Mouse (Mus musculus) right cerebral cortex, postnatal 25 days (tissue): Measurements from ENCODE around the gene Zmiz2.
"Not testable (repeated sequence)": the region's sequence is repeated elsewhere in the genome, so short reads cannot be mapped to it uniquely, and the experiment has no call there.

Source experiments
- DNase-seq: peaks from one replicate; pipeline ENCODE4 v3.0.0; 2022

Gene Zmiz2

GRCm38 (mm10) chr11:6388726-6389413, at the start of gene Zmiz2:
TSS of gene Zmiz2 (plus strand) at chr11:6389074.
- DNase-seq = peak; percentile 96

- DNase-seq = no peak
These were observed 42.9 kb upstream of the Zmiz2 start for GRCm38 (mm10) chr11:6345956-6346355.

- no peak for DNase-seq
These were observed 41.9 kb upstream of the Zmiz2 start for GRCm38 (mm10) chr11:6346966-6347365.

- DNase-seq = no peak
These were observed 40.1 kb upstream of the Zmiz2 start for GRCm38 (mm10) chr11:6348681-6349200.

- no peak for DNase-seq
These were observed 39.3 kb upstream of the Zmiz2 start for GRCm38 (mm10) chr11:6349586-6349985.

GRCm38 (mm10) chr11:6355106-6355505, 33.8 kb upstream of the Zmiz2 start:
- no peak for DNase-seq

GRCm38 (mm10) chr11:6364581-6365275, 24.1 kb upstream of the Zmiz2 start:
- no peak for DNase-seq

- peak; percentile 31 for DNase-seq
These were observed 23.0 kb upstream of the Zmiz2 start for GRCm38 (mm10) chr11:6365885-6366284.

- DNase-seq = no peak
These were observed 22.4 kb upstream of the Zmiz2 start for GRCm38 (mm10) chr11:6366434-6366833.

- DNase-seq = no peak
These were observed 21.7 kb upstream of the Zmiz2 start for GRCm38 (mm10) chr11:6367156-6367555.

- not testable (repeated sequence) for DNase-seq
These were observed 20.9 kb upstream of the Zmiz2 start for GRCm38 (mm10) chr11:6367986-6368385.

- no peak for DNase-seq
These were observed 17.3 kb upstream of the Zmiz2 start for GRCm38 (mm10) chr11:6371376-6372155.

GRCm38 (mm10) chr11:6372784-6373183, 16.1 kb upstream of the Zmiz2 start:
- no peak for DNase-seq

- DNase-seq = no peak
These were observed 8.0 kb upstream of the Zmiz2 start for GRCm38 (mm10) chr11:6380916-6381315.

GRCm38 (mm10) chr11:6388126-6388725, 648 bp upstream of the Zmiz2 start:
- DNase-seq = no peak

- no peak for DNase-seq
These were observed 628 bp downstream of the Zmiz2 start for GRCm38 (mm10) chr11:6389483-6389921.

- no peak for DNase-seq
These were observed 1.6 kb downstream of the Zmiz2 start for GRCm38 (mm10) chr11:6390376-6391053.

GRCm38 (mm10) chr11:6391516-6392276, 2.8 kb downstream of the Zmiz2 start:
- DNase-seq = no peak

GRCm38 (mm10) chr11:6392857-6393256, 4.0 kb downstream of the Zmiz2 start:
- DNase-seq = no peak

- DNase-seq = no peak
These were observed 5.0 kb downstream of the Zmiz2 start for GRCm38 (mm10) chr11:6393866-6394265.

GRCm38 (mm10) chr11:6395565-6395964, 6.7 kb downstream of the Zmiz2 start:
- no peak for DNase-seq

GRCm38 (mm10) chr11:6398141-6398540, 9.3 kb downstream of the Zmiz2 start:
- no peak for DNase-seq
